Mouse (Mus musculus) intestine, embryonic 16.5 days (tissue): Measurements from ENCODE around the gene 2310007B03Rik. TPM values are rescaled to one million over a fixed set of nuclear protein-coding genes. Genes with fewer than 3 reads are reported as not detected.

Experiments used
- ATAC-seq: fragments of 200-750 bp; cut with Nextera tagmentation; 2 replicates; pipeline ENCODE4 v1.8.0; 2017; ENCODE audit warnings: moderate TSS enrichment, moderate library complexity
- H3K27ac ChIP-seq: fragments of 300-500 bp; sonication (generic); 2 replicates; pipeline ENCODE4 v1.5.1; 2014; ENCODE audit warnings: mild to moderate bottlenecking, low read length
- H3K27me3 ChIP-seq: fragments of 300-500 bp; sonication (generic); replicated peaks from 2 replicates; pipeline ENCODE4 v1.6.1; 2014; ENCODE audit warnings: low read length, control low read depth, mixed read lengths; ENCODE audit not compliant: control insufficient read depth, insufficient read depth
- H3K36me3 ChIP-seq: fragments of 300-500 bp; sonication (generic); 2 replicates; pipeline ENCODE4 v1.6.1; 2014; ENCODE audit warnings: low read length, control low read depth; ENCODE audit not compliant: control insufficient read depth, insufficient read depth
- H3K4me1 ChIP-seq: fragments of 300-500 bp; sonication (generic); 2 replicates; pipeline ENCODE4 v1.6.1; 2014; ENCODE audit warnings: low read length, control low read depth, mixed read lengths; ENCODE audit not compliant: control insufficient read depth, insufficient read depth
- H3K4me2 ChIP-seq: fragments of 300-500 bp; sonication (generic); 2 replicates; pipeline ENCODE4 v1.6.1; 2014; ENCODE audit warnings: low read depth, low read length, control low read depth
- H3K4me3 ChIP-seq: fragments of 300-500 bp; sonication (generic); 2 replicates; pipeline ENCODE4 v1.5.1; 2014; ENCODE audit warnings: mild to moderate bottlenecking, low read length
- H3K9ac ChIP-seq: fragments of 300-500 bp; sonication (generic); 2 replicates; pipeline ENCODE4 v1.6.1; 2014; ENCODE audit warnings: low read depth, low read length
- H3K9me3 ChIP-seq: fragments of 300-500 bp; sonication (generic); 2 replicates; pipeline ENCODE4 v1.6.1; 2016; ENCODE audit warnings: low read length, control low read depth; ENCODE audit not compliant: control insufficient read depth
- WGBS: fragments of 180-500 bp; shearing (Covaris S2); extraction: QIAGEN DNeasy Blood & Tissue Kit; methylation state at CpG from one replicate; pipeline ENCODE4 v1.1.7; 2014; 5-methylcytosine and 5-hydroxymethylcytosine counted together
- polyA plus RNA-seq: library from polyadenylated mRNA; unstranded; fragments of >200 nt; fragmentation: Nextera tagmentation; extraction: Ambion mirVana; gene quantifications from 2 replicates; pipeline ENCODE4 v1.2.1, GENCODE M21; 2015

2310007B03Rik gene
- polyA plus RNA-seq, 1 experiment from 2014 or later, result 16.8 TPM

- Histone ChIP-seq H3K4me2 (no peak overlapping the region), H3K9me3 (no peaks in the 10 kb centered on the region), H3K36me3 (no peaks in the 10 kb centered on the region), H3K9ac (no peak overlapping the region), H3K27ac (no peak overlapping the region), H3K27me3 (no peaks in the 10 kb centered on the region), H3K4me1 (peaks cover 4% of the 10 kb centered on the region; the same call in 1 of the 2 replicates), H3K4me3 (no peak overlapping the region)
- 72% methylated on average over 11 of the region's 11 CpGs for WGBS
- no peak for ATAC-seq
These were observed 37.4 kb downstream of the 2310007B03Rik start for GRCm38 (mm10) chr1:93123179-93123854.

DNA sequence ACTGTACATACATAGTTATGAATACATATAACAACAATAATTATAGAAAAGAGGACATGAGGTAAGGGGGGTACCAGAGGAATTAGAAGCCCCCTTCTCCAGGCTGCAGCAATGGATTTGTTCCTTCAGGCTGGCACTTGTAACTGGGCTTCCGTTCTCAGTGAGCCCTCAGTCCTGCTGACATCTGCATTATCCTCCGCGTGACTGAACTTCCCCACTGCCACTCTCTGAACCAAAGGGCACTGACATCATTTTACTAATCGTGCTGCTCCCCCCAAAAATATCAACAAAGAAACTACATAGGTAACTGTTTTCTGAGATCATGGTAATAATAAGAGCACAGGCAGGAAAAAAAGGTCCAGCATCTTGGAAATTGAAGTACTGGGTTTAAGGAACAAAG is 41.9 kb downstream of the 2310007B03Rik start:
- Histone ChIP-seq H3K9me3 (no peaks in the 10 kb centered on the region), H3K27ac (no peak overlapping the region), H3K4me3 (no peak overlapping the region), H3K27me3 (no peaks in the 10 kb centered on the region), H3K9ac (no peak overlapping the region), H3K4me2 (no peak overlapping the region), H3K36me3 (no peaks in the 10 kb centered on the region), H3K4me1 (peaks cover 7% of the 10 kb centered on the region)
- 48% methylated on average over 4 of the region's 4 CpGs for WGBS
- no peak for ATAC-seq

DNA sequence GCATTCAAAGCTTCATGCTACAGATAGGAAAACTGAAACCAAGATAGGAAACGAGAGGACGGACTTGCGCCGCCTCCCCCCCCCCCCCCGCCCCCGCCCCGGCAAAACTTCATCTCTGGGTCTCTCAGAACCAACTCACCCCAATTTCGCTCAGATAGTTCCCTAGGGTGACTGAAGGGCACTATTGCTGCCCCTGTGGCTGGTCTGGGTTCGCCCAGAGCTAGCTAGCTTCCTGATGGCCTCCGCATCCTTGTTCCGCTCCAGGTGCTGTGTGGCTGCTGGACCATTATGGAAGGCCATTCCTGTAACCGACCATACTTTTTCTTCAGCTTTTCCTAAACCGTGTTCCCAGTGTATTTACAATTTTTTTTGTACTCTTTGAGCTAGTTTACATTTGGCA is 45.3 kb downstream of the 2310007B03Rik start:
- Histone ChIP-seq H3K36me3 (no peaks in the 10 kb centered on the region), H3K4me2 (peak overlapping the region; percentile 44), H3K9ac (no peak overlapping the region), H3K27me3 (no peaks in the 10 kb centered on the region), H3K27ac (no peak overlapping the region), H3K9me3 (peaks cover 4% of the 10 kb centered on the region; the same call in 1 of the 2 replicates), H3K4me1 (peaks cover 4% of the 10 kb centered on the region), H3K4me3 (peak overlapping the region; percentile 29)
- WGBS, result 30% methylated on average over 12 of the region's 13 CpGs
- peak; percentile 46 for ATAC-seq

DNA sequence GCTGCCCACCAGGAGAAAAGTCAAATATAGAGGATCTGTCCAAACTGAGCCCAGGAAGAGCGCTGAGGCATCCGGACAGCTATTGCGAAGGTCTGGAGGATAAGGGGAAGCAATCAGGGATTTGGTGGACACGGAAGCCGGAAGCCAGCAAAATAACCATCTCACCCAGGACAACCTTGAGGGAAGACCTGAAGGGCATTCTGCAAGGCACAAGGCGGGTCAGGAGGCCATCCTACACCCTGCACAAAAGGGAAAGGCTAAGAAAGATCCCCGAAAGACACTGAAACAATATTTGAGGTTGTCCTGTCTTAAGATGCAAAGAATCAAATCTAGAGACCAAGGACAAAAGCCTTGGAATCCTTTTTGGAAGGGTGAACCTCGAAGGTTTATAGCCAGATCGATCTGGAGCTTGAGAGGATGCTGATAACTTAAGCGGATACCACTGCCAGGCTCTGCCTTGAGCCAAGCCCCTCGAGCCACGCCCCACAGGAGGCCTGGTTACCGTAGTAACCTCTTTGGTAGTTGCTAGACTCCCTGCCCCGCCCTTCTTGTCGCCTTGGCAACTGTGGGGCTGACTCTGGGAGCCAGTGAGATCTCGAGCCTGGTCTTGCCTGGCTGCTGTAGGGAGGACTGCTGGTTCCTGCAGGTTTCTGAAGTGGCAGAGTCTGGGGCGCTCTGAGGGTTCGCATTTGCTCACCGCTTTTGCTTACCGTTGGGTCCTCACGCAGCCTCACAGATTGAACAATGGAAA is 45.9 kb downstream of the 2310007B03Rik start:
- H3K27ac ChIP-seq, result no peak overlapping the region
- H3K9ac ChIP-seq, result peak overlapping the region; percentile 20; the same call in 1 of the 2 replicates
- peak overlapping the region; percentile 29 for H3K4me3 ChIP-seq
- 23% methylated on average over 21 of the region's 21 CpGs for WGBS
- ATAC-seq, result peak; percentile 97
- peak overlapping the region; percentile 44 for H3K4me2 ChIP-seq
- peaks cover 4% of the 10 kb centered on the region; the same call in 1 of the 2 replicates for H3K9me3 ChIP-seq
- no peaks in the 10 kb centered on the region for H3K36me3 ChIP-seq
- H3K4me1 ChIP-seq, result peaks cover 4% of the 10 kb centered on the region
- H3K27me3 ChIP-seq, result no peaks in the 10 kb centered on the region

DNA sequence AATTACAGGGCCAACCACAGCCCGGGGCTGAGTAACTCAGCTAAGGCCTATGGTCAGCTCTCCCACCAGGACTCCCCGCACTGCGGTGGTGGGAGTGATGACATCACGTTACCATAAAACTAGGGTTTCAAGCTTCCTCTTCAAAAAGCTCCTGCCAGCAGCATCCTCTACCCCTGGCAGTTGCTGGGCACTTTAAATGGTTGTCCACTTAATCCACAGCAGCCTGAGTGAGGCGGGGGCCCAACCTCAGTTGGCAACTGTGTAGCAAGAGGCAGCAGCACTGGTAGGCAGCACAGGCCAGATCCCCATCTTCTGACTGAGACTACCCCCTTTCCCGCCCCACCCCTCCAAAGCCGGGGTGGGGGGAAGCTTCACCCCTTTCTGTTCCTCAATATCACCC is 58.0 kb downstream of the 2310007B03Rik start:
- WGBS, result 67% methylated on average over 7 of the region's 7 CpGs
- peaks cover 42% of the 10 kb centered on the region for H3K27me3 ChIP-seq
- H3K9me3 ChIP-seq, result no peaks in the 10 kb centered on the region
- no peak overlapping the region for H3K27ac ChIP-seq
- no peak overlapping the region for H3K4me2 ChIP-seq
- H3K36me3 ChIP-seq, result no peaks in the 10 kb centered on the region
- H3K4me3 ChIP-seq, result no peak overlapping the region
- no peak for ATAC-seq
- H3K9ac ChIP-seq, result no peak overlapping the region
- peaks cover 8% of the 10 kb centered on the region for H3K4me1 ChIP-seq

DNA sequence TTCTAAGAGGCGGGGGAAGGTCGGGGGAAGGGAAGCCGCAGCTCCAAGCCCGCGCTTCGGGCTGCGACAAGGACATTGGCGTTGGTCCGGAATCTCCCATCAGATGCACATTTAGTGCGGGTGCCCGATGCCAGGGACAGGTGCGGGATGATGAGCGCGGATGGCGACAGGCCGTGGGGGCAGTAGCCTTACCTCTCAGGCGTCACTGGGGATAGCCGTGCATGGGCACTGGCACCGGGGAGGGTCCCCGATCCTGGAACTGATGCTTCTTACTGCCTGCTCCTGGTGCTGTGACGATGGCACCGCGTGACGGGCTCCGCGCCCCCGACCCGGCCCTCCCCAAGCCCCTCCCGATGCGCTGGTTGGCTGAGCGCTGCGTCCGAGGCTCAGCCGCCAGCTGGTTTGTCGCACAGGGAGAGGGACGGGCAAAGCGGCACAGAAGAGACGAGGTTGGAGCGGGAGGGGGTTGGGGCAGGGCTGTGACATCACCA is 59.1 kb downstream of the 2310007B03Rik start, which contains the start of gene Kif1a:
TSS of gene Kif1a (minus strand) at position 381 of the 491 bp plus-strand sequence.
- H3K4me2 ChIP-seq, result peak within 1 kb of the TSS; percentile 91
- H3K36me3 ChIP-seq, result no peaks in the 10 kb centered on the region
- peak within 1 kb of the TSS; percentile 55 for H3K4me3 ChIP-seq
- H3K9me3 ChIP-seq, result no peaks in the 10 kb centered on the region
- WGBS, result 1% methylated on average over 39 of the region's 39 CpGs
- peak; percentile 56 for ATAC-seq
- H3K9ac ChIP-seq, result peak within 1 kb of the TSS; percentile 62
- H3K27me3 ChIP-seq, result peaks cover 42% of the 10 kb centered on the region
- H3K27ac ChIP-seq, result no peak within 1 kb of the TSS
- H3K4me1 ChIP-seq, result peaks cover 8% of the 10 kb centered on the region

Other genes with a start within 250 kb of the 2310007B03Rik start
- gene Capn10, start 226.6 kb downstream of the 2310007B03Rik start, polyA plus RNA-seq, result 31.1 and 32.1 TPM in 2 replicates
- 8.4 and 11.5 TPM in 2 replicates for gene Gpr35, start 210.1 kb downstream of the 2310007B03Rik start, polyA plus RNA-seq
- 8.3 and 11.8 TPM in 2 replicates for gene Aqp12, start 154.6 kb downstream of the 2310007B03Rik start, polyA plus RNA-seq
- gene Kif1a, start 59.0 kb downstream of the 2310007B03Rik start, polyA plus RNA-seq, result 14.0 and 16.0 TPM in 2 replicates
- gene Agxt, start 25.7 kb downstream of the 2310007B03Rik start, polyA plus RNA-seq, result 0.73 and 1.1 TPM in 2 replicates
- 0.05 and 0.07 TPM in 2 replicates for gene Crocc2, start 7.8 kb upstream of the 2310007B03Rik start, polyA plus RNA-seq
- gene Sned1, start 74.9 kb upstream of the 2310007B03Rik start, polyA plus RNA-seq, result 2.3 and 2.6 TPM in 2 replicates
- 23.8 and 26.6 TPM in 2 replicates for gene Mterf4, start 145.0 kb upstream of the 2310007B03Rik start, polyA plus RNA-seq
- 50.8 and 58.7 TPM in 2 replicates for gene Ppp1r7, start 181.9 kb upstream of the 2310007B03Rik start, polyA plus RNA-seq
- gene Pask, start 182.5 kb upstream of the 2310007B03Rik start, polyA plus RNA-seq, result 7.4 and 7.8 TPM in 2 replicates
- 2.2 and 2.6 TPM in 2 replicates for gene Ano7, start 213.0 kb upstream of the 2310007B03Rik start, polyA plus RNA-seq